Mouse (Mus musculus) cortical plate, adult 2 months (tissue): Measurements from ENCODE around the gene Prpsap2. TPM values are rescaled to one million over a fixed set of nuclear protein-coding genes. Genes with fewer than 3 reads are reported as not detected.

Source experiments
- H3K27ac ChIP-seq: fragments of 200-500 bp; 2 replicates; pipeline ENCODE4 v1.5.1; 2012; ENCODE audit warnings: low read length, control low read depth, inconsistent platforms; ENCODE audit not compliant: insufficient read depth
- H3K4me1 ChIP-seq: fragments of 200-500 bp; 2 replicates; pipeline ENCODE4 v1.6.1; 2011; ENCODE audit warnings: low read length; ENCODE audit not compliant: control insufficient read depth, insufficient read depth
- H3K4me3 ChIP-seq: fragments of 200-500 bp; 2 replicates; pipeline ENCODE4 v1.5.1; 2011; ENCODE audit warnings: mild to moderate bottlenecking, low read length, control low read depth; ENCODE audit not compliant: insufficient read depth
- CTCF ChIP-seq: fragments of 200-500 bp; IDR thresholded peaks from 2 replicates; pipeline ENCODE4 v1.5.1; 2011; ENCODE audit warnings: mild to moderate bottlenecking, control low read depth, low read length; ENCODE audit not compliant: insufficient read depth; ENCODE audit errors: extremely low read depth
- POLR2A ChIP-seq: fragments of 200-500 bp; IDR thresholded peaks from 2 replicates; pipeline ENCODE4 v1.6.1; 2011; ENCODE audit warnings: mild to moderate bottlenecking, low read length, control low read depth; ENCODE audit not compliant: insufficient read depth; ENCODE audit errors: extremely low read depth
- polyA plus RNA-seq: library from polyadenylated mRNA; depleted of rRNA; stranded (reverse); fragments of >200 nt; gene quantifications from 2 replicates; pipeline ENCODE4 v1.2.3, GENCODE M21; 2012

Gene Prpsap2
- polyA plus RNA-seq, 1 experiment: 36.5 TPM

DNA sequence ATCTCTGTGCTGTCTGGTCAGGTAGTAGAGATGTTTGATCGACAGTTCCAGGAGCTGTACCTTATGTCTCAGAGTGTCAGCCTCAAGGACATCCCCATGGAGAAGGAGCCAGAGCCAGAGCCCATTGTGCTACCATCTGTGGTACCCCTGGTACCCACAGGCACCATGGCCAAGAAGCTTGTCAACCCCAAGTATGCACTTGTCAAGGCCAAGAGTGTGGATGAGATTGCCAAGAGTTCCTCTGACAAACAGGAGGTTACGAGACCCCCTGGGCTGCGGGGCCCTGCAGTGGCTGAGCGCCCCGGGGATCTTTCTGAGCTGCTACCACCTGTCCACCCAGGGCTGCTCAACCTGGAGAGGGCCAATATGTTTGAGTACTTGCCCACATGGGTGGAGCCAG lies 59.4 kb downstream of the Prpsap2 start:
- no peak overlapping the region for H3K27ac ChIP-seq
- no peak for TF ChIP-seq POLR2A
- TF ChIP-seq CTCF: no peak

GRCm38 (mm10) chr11:61701696-61702095 lies 60.2 kb downstream of the Prpsap2 start:
- Histone ChIP-seq H3K4me3 (no peak overlapping the region), H3K27ac (no peak overlapping the region), H3K4me1 (no peaks in the 10 kb centered on the region)
- no peak for TF ChIP-seq POLR2A
- TF ChIP-seq CTCF: no peak

More for the DNA sequence above, 59.4 kb downstream of the Prpsap2 start:
- Histone ChIP-seq H3K4me1 (no peaks in the 10 kb centered on the region), H3K4me3 (no peak overlapping the region)

- H3K4me1 ChIP-seq: no peaks in the 10 kb centered on the region
- no peak for TF ChIP-seq POLR2A
- TF ChIP-seq CTCF: no peak
- no peak overlapping the region for H3K27ac ChIP-seq
- H3K4me3 ChIP-seq: no peak overlapping the region
Observed at GRCm38 (mm10) chr11:61699933-61700332, 62.0 kb downstream of the Prpsap2 start.

DNA sequence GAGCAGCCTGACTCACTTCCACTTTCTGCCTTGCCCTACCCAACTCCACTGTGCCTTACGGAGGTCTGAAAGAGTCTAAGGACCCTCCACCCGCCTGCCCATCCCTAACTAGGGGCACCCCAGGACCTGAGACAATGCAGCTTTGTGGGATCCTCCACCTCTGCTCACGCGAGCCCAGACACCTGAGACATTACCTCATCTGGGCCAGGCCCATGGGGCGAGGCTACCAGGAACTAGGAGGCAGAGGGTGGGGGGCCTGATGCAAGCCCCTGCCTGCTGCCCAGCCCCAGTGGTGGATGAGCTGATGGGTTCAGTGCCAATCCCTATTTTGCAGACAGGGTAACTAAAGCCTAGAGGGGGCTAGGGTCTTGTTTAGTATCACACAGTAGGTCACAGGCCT lies 62.4 kb downstream of the Prpsap2 start:
- TF ChIP-seq CTCF (no peak), POLR2A (no peak)
- H3K4me1 ChIP-seq: no peaks in the 10 kb centered on the region
- no peak overlapping the region for H3K27ac ChIP-seq
- H3K4me3 ChIP-seq: no peak overlapping the region

DNA sequence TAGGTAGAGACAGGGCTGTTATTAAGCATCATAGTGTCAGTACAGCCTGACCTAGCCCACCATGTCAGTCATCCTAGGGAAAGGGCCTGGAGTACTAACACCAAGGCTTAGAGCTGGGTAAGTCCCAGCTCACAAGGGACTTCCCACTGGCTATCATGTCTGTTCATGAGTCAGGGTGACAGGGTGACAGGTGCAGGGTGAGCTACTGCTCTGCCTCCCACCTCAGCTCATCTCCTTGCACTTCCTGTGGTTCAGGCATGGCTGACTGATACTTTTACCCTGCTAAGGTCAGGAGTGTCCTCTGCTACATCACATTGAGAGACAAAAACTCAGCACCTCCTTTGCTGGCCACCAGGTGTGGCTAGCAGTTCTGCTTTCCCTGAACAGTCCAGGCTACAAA lies 63.0 kb downstream of the Prpsap2 start:
- Histone ChIP-seq H3K4me3 (no peak overlapping the region), H3K27ac (no peak overlapping the region), H3K4me1 (no peaks in the 10 kb centered on the region)
- TF ChIP-seq CTCF: no peak
- TF ChIP-seq POLR2A: no peak

- Histone ChIP-seq H3K4me3 (no peak overlapping the region), H3K4me1 (no peaks in the 10 kb centered on the region), H3K27ac (no peak overlapping the region)
- no peak for TF ChIP-seq POLR2A
- no peak for TF ChIP-seq CTCF
Observed at GRCm38 (mm10) chr11:61692996-61693395, 68.9 kb downstream of the Prpsap2 start.

- TF ChIP-seq CTCF (no peak), POLR2A (no peak)
- H3K4me1 ChIP-seq: no peaks in the 10 kb centered on the region; the same call in 1 of the 2 replicates
- no peak overlapping the region for H3K4me3 ChIP-seq
- no peak overlapping the region for H3K27ac ChIP-seq
Observed at GRCm38 (mm10) chr11:61687595-61687994, 74.3 kb downstream of the Prpsap2 start.

DNA sequence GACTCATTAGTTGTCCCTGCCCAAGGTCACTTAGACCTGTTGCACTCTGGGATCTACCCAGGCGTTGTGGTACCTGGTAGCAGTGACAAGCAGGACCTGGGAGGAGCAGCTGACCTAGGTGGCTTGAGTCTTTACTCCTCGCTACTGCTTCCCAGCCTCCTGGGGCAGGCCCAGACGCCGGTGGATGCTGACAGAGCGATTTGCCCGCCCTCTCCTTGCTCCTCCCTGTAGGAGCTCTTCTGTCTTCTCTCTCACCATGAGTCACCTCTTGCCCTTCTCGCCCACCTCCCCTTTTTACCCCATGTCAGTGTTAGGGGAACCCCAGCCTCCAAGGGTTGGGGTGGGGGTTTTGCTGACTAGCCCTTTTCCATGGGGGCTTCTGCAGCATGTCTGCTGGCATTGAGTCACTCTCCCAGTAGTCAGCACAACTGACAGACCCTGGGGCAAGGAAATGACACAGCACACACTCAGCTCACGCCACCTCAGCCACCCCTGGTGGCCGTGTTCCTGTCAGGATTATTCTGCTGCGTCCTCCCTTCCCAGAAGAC lies 74.9 kb downstream of the Prpsap2 start:
- TF ChIP-seq CTCF (no peak), POLR2A (no peak)
- H3K4me3 ChIP-seq: no peak overlapping the region
- H3K27ac ChIP-seq: no peak overlapping the region
- no peaks in the 10 kb centered on the region; the same call in 1 of the 2 replicates for H3K4me1 ChIP-seq

GRCm38 (mm10) chr11:61686141-61686540 lies 75.7 kb downstream of the Prpsap2 start:
- Histone ChIP-seq H3K27ac (no peak overlapping the region), H3K4me1 (no peaks in the 10 kb centered on the region; the same call in 1 of the 2 replicates), H3K4me3 (no peak overlapping the region)
- TF ChIP-seq POLR2A: no peak

DNA sequence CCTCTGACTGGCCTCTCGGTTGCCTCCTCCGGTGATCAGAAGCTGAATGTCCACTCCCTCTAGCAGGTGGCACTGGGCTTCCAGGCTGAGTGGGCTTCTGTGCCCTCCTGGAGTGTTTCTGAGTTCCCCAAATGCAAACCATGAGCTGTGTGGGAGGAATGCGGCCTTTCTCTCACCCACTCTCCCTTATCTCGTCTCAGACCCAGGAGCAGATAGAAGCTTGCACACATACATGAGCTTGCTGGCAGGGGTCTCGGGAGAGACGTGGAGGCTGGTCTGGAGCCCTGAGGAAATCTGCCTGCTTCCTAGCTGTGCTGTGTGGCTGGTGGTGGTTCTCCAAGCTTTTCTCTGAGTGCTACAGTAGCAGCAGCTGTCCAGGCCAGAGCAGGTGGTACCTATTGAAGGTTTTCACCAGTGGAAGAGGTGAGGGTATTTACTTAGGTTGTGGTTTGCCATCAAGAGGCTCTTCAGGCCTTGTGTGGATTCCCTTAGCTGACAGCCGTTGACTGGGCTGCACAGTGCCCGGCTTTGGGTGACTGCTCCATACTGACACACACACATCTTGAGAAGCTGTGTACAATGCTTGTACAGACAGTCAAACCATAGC lies 76.7 kb downstream of the Prpsap2 start:
- Histone ChIP-seq H3K4me3 (no peak overlapping the region), H3K27ac (no peak overlapping the region), H3K4me1 (no peaks in the 10 kb centered on the region; the same call in 1 of the 2 replicates)
- TF ChIP-seq POLR2A: no peak
- TF ChIP-seq CTCF: no peak
